19 mouse cellular contexts compared by ENCODE assay signal in the genomic region with DNA sequence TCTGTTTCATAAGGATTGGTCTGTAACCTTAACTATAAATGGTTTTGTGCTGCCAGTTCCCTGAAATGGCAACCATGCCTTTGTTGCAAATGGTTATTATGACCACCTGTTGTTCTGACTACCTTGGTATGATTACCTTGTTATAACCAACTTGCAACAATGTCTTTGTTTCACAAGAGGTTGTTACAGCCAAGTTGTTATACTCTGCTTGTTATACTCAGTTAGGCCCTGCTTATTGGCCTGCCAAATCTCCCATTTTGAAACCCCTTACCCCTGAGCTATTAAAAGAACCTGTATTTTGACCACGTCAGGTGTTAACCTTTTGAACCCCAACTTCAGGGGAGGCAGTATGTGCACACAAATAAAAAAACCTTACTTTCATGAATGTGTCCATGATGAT.
"Had no signal": no experiment of that assay in that cellular context is flagged by ENCODE, and none has a peak within 500 bp of the region (broad histone marks: within the 10 kb centered on the region; RNA-seq: fewer than 3 reads in every experiment).

No protein-coding gene starts in this region.

- H3K36me3 ChIP-seq: limb, embryonic 12.5 days; limb, embryonic 15.5 days; midbrain, embryonic 12.5 days; midbrain, embryonic 15.5 days; neural tube, embryonic 12.5 days; neural tube, embryonic 15.5 days; stomach, embryonic 15.5 days had no signal

- DNase-seq: left cerebral cortex, postnatal 4 days; liver, postnatal 0 days; lung, embryonic 14.5 days; right cerebral cortex, adult 18-20 months; right cerebral cortex, postnatal 25 days; spleen, adult 18-20 months; thymus, adult 2 months; thymus, postnatal 14 days; thymus, postnatal 4 days had no signal

- H3K4me1 ChIP-seq: limb, embryonic 15.5 days; midbrain, embryonic 12.5 days; midbrain, embryonic 15.5 days; neural tube, embryonic 12.5 days; neural tube, embryonic 15.5 days; stomach, embryonic 15.5 days had no signal

- H3K4me2 ChIP-seq: limb, embryonic 12.5 days; limb, embryonic 15.5 days; liver, embryonic 11.5 days; lung, embryonic 14.5 days; midbrain, embryonic 12.5 days; midbrain, embryonic 15.5 days; neural tube, embryonic 12.5 days; neural tube, embryonic 15.5 days; stomach, embryonic 15.5 days had no signal

- H3K9me3 ChIP-seq: limb, embryonic 12.5 days; limb, embryonic 15.5 days; midbrain, embryonic 12.5 days; midbrain, embryonic 15.5 days; neural tube, embryonic 12.5 days; neural tube, embryonic 15.5 days; stomach, embryonic 15.5 days had no signal

- H3K4me3 ChIP-seq: limb, embryonic 12.5 days; limb, embryonic 15.5 days; midbrain, embryonic 12.5 days; midbrain, embryonic 15.5 days; neural tube, embryonic 12.5 days; neural tube, embryonic 15.5 days; stomach, embryonic 15.5 days had no signal

- H3K27ac ChIP-seq: limb, embryonic 12.5 days; limb, embryonic 15.5 days; liver, embryonic 14.5 days; macrophage; midbrain, embryonic 12.5 days; midbrain, embryonic 15.5 days; neural tube, embryonic 12.5 days; neural tube, embryonic 15.5 days; stomach, embryonic 15.5 days had no signal

- H3K9ac ChIP-seq: limb, embryonic 12.5 days; limb, embryonic 15.5 days; liver, embryonic 14.5 days; liver, postnatal 0 days; lung, embryonic 14.5 days; midbrain, embryonic 12.5 days; midbrain, embryonic 15.5 days; neural tube, embryonic 12.5 days; neural tube, embryonic 15.5 days; stomach, embryonic 15.5 days had no signal

- H3K27me3 ChIP-seq: limb, embryonic 12.5 days; limb, embryonic 15.5 days; midbrain, embryonic 12.5 days; midbrain, embryonic 15.5 days; neural tube, embryonic 12.5 days; neural tube, embryonic 15.5 days; stomach, embryonic 15.5 days had no signal

- ATAC-seq: liver, postnatal 0 days; midbrain, embryonic 15.5 days had no signal
